Mouse (Mus musculus) midbrain, embryonic 11.5 days (tissue): ENCODE measurements around the gene Pafah1b2. TPM values are rescaled to one million over a fixed set of nuclear protein-coding genes. Genes with fewer than 3 reads are reported as not detected.

ENCODE experiments used
- ATAC-seq: fragments of 200-750 bp; cut with Nextera tagmentation; 2 replicates; pipeline ENCODE4 v1.8.0; 2017; ENCODE audit warnings: moderate TSS enrichment, moderate library complexity; ENCODE audit not compliant: low FRiP score
- DNase-seq: peaks from one replicate; pipeline ENCODE4 v3.0.0; 2015; ENCODE audit warnings: low spot score; ENCODE audit errors: missing footprints
- H3K27ac ChIP-seq: fragments of 300-500 bp; sonication (generic); 2 replicates; pipeline ENCODE4 v1.5.1; 2014; ENCODE audit warnings: low read depth, low read length
- H3K27me3 ChIP-seq: fragments of 300-500 bp; sonication (generic); 2 replicates; pipeline ENCODE4 v1.6.1; 2014; ENCODE audit warnings: mild to moderate bottlenecking, low read length, moderate library complexity, mixed read lengths; ENCODE audit not compliant: control insufficient read depth, insufficient read depth
- H3K36me3 ChIP-seq: fragments of 300-500 bp; sonication (generic); 2 replicates; pipeline ENCODE4 v1.6.1; 2014; ENCODE audit warnings: mild to moderate bottlenecking, low read length, moderate library complexity, mixed read lengths; ENCODE audit not compliant: control insufficient read depth, insufficient read depth
- H3K4me1 ChIP-seq: fragments of 300-500 bp; sonication (generic); 2 replicates; pipeline ENCODE4 v1.6.1; 2014; ENCODE audit warnings: low read length; ENCODE audit not compliant: control insufficient read depth, insufficient read depth
- H3K4me2 ChIP-seq: fragments of 300-500 bp; sonication (generic); 2 replicates; pipeline ENCODE4 v1.6.1; 2014; ENCODE audit warnings: mild to moderate bottlenecking, moderate library complexity
- H3K4me3 ChIP-seq: fragments of 300-500 bp; sonication (generic); 2 replicates; pipeline ENCODE4 v1.5.1; 2014; ENCODE audit warnings: low read depth, low read length
- H3K9ac ChIP-seq: fragments of 300-500 bp; sonication (generic); 2 replicates; pipeline ENCODE4 v1.6.1; 2014; ENCODE audit warnings: low read length
- H3K9me3 ChIP-seq: fragments of 300-500 bp; sonication (generic); 2 replicates; pipeline ENCODE4 v1.6.1; 2016; ENCODE audit warnings: low read length; ENCODE audit not compliant: control insufficient read depth
- WGBS: fragments of 180-500 bp; shearing (Covaris S2); extraction: QIAGEN DNeasy Blood & Tissue Kit; methylation state at CpG from one replicate; pipeline ENCODE4 v1.1.7; 2014; 5-methylcytosine and 5-hydroxymethylcytosine counted together
- polyA plus RNA-seq: library from polyadenylated mRNA; unstranded; fragments of >200 nt; fragmentation: Nextera tagmentation; extraction: Ambion mirVana; gene quantifications from 2 replicates; pipeline ENCODE4 v1.2.1, GENCODE M21; 2014

Pafah1b2 gene
- polyA plus RNA-seq, 1 experiment from 2014 or later = 274 TPM

- DNase-seq (peak; percentile 84), ATAC-seq (no peak)
- Histone ChIP-seq H3K4me3 (no peak within 1 kb of the TSS), H3K27me3 (no peaks in the 10 kb centered on the region), H3K9me3 (no peaks in the 10 kb centered on the region), H3K36me3 (peaks cover 2% of the 10 kb centered on the region; the same call in 1 of the 2 replicates), H3K4me2 (peak within 1 kb of the TSS; percentile 30), H3K9ac (peak within 1 kb of the TSS; percentile 51), H3K4me1 (no peaks in the 10 kb centered on the region), H3K27ac (no peak within 1 kb of the TSS)
- 9% methylated on average over 21 of the region's 21 CpGs for WGBS
Observed at GRCm38 (mm10) chr9:45935628-45936210, 76.8 kb downstream of the Pafah1b2 start, which contains the start of gene Tagln. Gene Tagln, minus strand, starts transcription at chr9:45936058.

GRCm38 (mm10) chr9:45932571-45933415, 79.7 kb downstream of the Pafah1b2 start:
- H3K4me1 ChIP-seq = no peaks in the 10 kb centered on the region
- H3K27me3 ChIP-seq = no peaks in the 10 kb centered on the region
- H3K36me3 ChIP-seq = peaks cover 3% of the 10 kb centered on the region; the same call in 1 of the 2 replicates
- no peaks in the 10 kb centered on the region for H3K9me3 ChIP-seq
- WGBS = 85% methylated on average over 11 of the region's 11 CpGs
- H3K4me3 ChIP-seq = no peak overlapping the region
- H3K9ac ChIP-seq = no peak overlapping the region
- no peak overlapping the region for H3K27ac ChIP-seq
- ATAC-seq = no peak
- DNase-seq = no peak
- no peak overlapping the region for H3K4me2 ChIP-seq

- ATAC-seq = no peak
- no peak for DNase-seq
- H3K4me3 ChIP-seq = no peak overlapping the region
- peaks cover 9% of the 10 kb centered on the region; the same call in 1 of the 2 replicates for H3K36me3 ChIP-seq
- H3K9me3 ChIP-seq = no peaks in the 10 kb centered on the region
- no peak overlapping the region for H3K9ac ChIP-seq
- H3K4me1 ChIP-seq = no peaks in the 10 kb centered on the region
- no peak overlapping the region for H3K27ac ChIP-seq
- 59% methylated on average over 1 of the region's 1 CpGs for WGBS
- no peaks in the 10 kb centered on the region for H3K27me3 ChIP-seq
- no peak overlapping the region for H3K4me2 ChIP-seq
Observed at GRCm38 (mm10) chr9:45931958-45932357, 80.5 kb downstream of the Pafah1b2 start.

GRCm38 (mm10) chr9:45929285-45929684, 83.2 kb downstream of the Pafah1b2 start:
- WGBS = 89% methylated on average over 5 of the region's 5 CpGs
- no peaks in the 10 kb centered on the region for H3K9me3 ChIP-seq
- no peak overlapping the region for H3K27ac ChIP-seq
- no peak overlapping the region for H3K4me3 ChIP-seq
- DNase-seq = no peak
- no peaks in the 10 kb centered on the region for H3K4me1 ChIP-seq
- ATAC-seq = no peak
- H3K36me3 ChIP-seq = peaks cover 10% of the 10 kb centered on the region; the same call in 1 of the 2 replicates
- H3K4me2 ChIP-seq = no peak overlapping the region
- H3K9ac ChIP-seq = no peak overlapping the region
- no peaks in the 10 kb centered on the region for H3K27me3 ChIP-seq

- no peak for DNase-seq
- WGBS = 67% methylated on average over 1 of the region's 1 CpGs
- no peak overlapping the region for H3K9ac ChIP-seq
- H3K9me3 ChIP-seq = no peaks in the 10 kb centered on the region
- peaks cover 6% of the 10 kb centered on the region for H3K36me3 ChIP-seq
- H3K27me3 ChIP-seq = no peaks in the 10 kb centered on the region
- no peak overlapping the region for H3K4me3 ChIP-seq
- no peak for ATAC-seq
- no peak overlapping the region for H3K27ac ChIP-seq
- no peak overlapping the region for H3K4me2 ChIP-seq
- H3K4me1 ChIP-seq = no peaks in the 10 kb centered on the region
Observed at GRCm38 (mm10) chr9:45919895-45920294, 92.6 kb downstream of the Pafah1b2 start.

- H3K36me3 ChIP-seq = peaks cover 6% of the 10 kb centered on the region
- DNase-seq (no peak), ATAC-seq (no peak)
- 90% methylated on average over 5 of the region's 5 CpGs for WGBS
- H3K9me3 ChIP-seq = no peaks in the 10 kb centered on the region
- no peak overlapping the region for H3K9ac ChIP-seq
- no peaks in the 10 kb centered on the region for H3K27me3 ChIP-seq
- H3K4me1 ChIP-seq = no peaks in the 10 kb centered on the region
- no peak overlapping the region for H3K4me2 ChIP-seq
- H3K27ac ChIP-seq = no peak overlapping the region
- no peak overlapping the region for H3K4me3 ChIP-seq
Observed at GRCm38 (mm10) chr9:45917041-45917934, 95.2 kb downstream of the Pafah1b2 start.

- WGBS = 93% methylated on average over 2 of the region's 2 CpGs
- Histone ChIP-seq H3K27ac (no peak overlapping the region), H3K4me3 (no peak overlapping the region), H3K4me1 (no peaks in the 10 kb centered on the region), H3K4me2 (no peak overlapping the region), H3K36me3 (peaks cover 10% of the 10 kb centered on the region; the same call in 1 of the 2 replicates), H3K9ac (no peak overlapping the region), H3K9me3 (no peaks in the 10 kb centered on the region), H3K27me3 (no peaks in the 10 kb centered on the region)
- DNase-seq = no peak
- no peak for ATAC-seq
Observed at GRCm38 (mm10) chr9:45915659-45916058, 96.8 kb downstream of the Pafah1b2 start.
